ENCODE assay signal across 16 mouse cellular contexts in the genomic region with DNA sequence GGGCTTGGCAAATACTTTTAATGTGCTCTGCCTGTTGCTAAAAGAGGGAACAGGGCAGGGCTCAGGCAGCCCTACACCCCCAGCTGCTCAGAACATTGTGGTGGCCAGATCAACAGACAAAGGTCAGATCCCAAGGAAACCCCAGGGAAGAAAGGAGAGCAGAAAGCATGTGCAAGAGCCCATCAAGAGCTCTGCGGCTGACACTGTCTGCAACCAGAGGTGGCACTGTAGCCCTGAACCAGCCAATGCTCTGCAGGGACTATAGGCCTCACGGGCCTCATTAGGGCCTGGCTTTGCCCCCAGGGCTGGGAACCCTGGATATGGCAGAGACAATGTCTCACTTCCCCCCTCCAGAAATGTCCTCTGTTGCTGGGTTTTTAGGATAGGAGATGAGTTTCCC.
DNase-seq lines count a peak whose midpoint lies in the region; ATAC-seq and TF ChIP-seq lines count a peak whose summit lies in the region.
"Had no signal": no experiment of that assay in that cellular context is flagged by ENCODE, and none has a peak within 500 bp of the region (broad histone marks: within the 10 kb centered on the region; RNA-seq: fewer than 3 reads in every experiment).

No protein-coding gene starts in this region.

- no peak overlapping the region for H3K4me2 ChIP-seq in heart, postnatal 0 days (ENCODE audit: low read depth, low read length)
- H3K4me2 ChIP-seq in heart, embryonic 12.5 days: no peak overlapping the region
- H3K4me2 ChIP-seq in liver, embryonic 14.5 days (ENCODE audit: low read depth): no peak overlapping the region
- no peak overlapping the region for H3K4me2 ChIP-seq in liver, embryonic 11.5 days
- H3K4me2 ChIP-seq in midbrain, postnatal 0 days (ENCODE audit: low read depth, low read length, poor library complexity, severe bottlenecking): no peak overlapping the region
- no peak overlapping the region for H3K4me2 ChIP-seq in midbrain, embryonic 13.5 days (replicated peaks)
- H3K4me2 ChIP-seq in stomach, postnatal 0 days (replicated peaks; ENCODE audit: low read depth): no peak overlapping the region
- H3K4me2 ChIP-seq: embryonic facial prominence, embryonic 13.5 days; heart, embryonic 11.5 days; kidney, embryonic 15.5 days; limb, embryonic 15.5 days; neural tube, embryonic 12.5 days had no signal

- no peak for ATAC-seq in heart, postnatal 0 days (ENCODE audit: insufficient read depth, low read depth)
- ATAC-seq in heart, embryonic 12.5 days (ENCODE audit: insufficient number of reproducible peaks, low FRiP score): no peak
- no peak for ATAC-seq in liver, embryonic 14.5 days (ENCODE audit: insufficient read depth)
- ATAC-seq in liver, embryonic 11.5 days (replicated peaks; ENCODE audit: low FRiP score): no peak
- no peak for ATAC-seq in midbrain, postnatal 0 days (ENCODE audit: low FRiP score)
- no peak for ATAC-seq in midbrain, embryonic 13.5 days
- ATAC-seq in stomach, postnatal 0 days (ENCODE audit: low FRiP score, low TSS enrichment): no peak
- ATAC-seq: forebrain, embryonic 16.5 days had no signal

- WGBS in heart, postnatal 0 days: 56% methylated on average over 2 of the region's 2 CpGs
- WGBS in heart, embryonic 12.5 days: 59% methylated on average over 2 of the region's 2 CpGs
- 43% methylated on average over 2 of the region's 2 CpGs for WGBS in liver, embryonic 14.5 days (ENCODE audit: insufficient replicate concordance)
- 75% methylated on average over 2 of the region's 2 CpGs for WGBS in liver, embryonic 11.5 days
- WGBS in midbrain, postnatal 0 days: 61% methylated on average over 2 of the region's 2 CpGs
- WGBS in midbrain, embryonic 13.5 days: 59% methylated on average over 2 of the region's 2 CpGs
- WGBS in stomach, postnatal 0 days: 64% methylated on average over 2 of the region's 2 CpGs

- no peaks in the 10 kb centered on the region for H3K9me3 ChIP-seq in heart, postnatal 0 days (replicated peaks; ENCODE audit: control insufficient read depth, low read length)
- H3K9me3 ChIP-seq in heart, embryonic 12.5 days (replicated peaks): no peaks in the 10 kb centered on the region
- H3K9me3 ChIP-seq in liver, embryonic 14.5 days (ENCODE audit: control insufficient read depth, low read length): no peaks in the 10 kb centered on the region
- no peaks in the 10 kb centered on the region for H3K9me3 ChIP-seq in liver, embryonic 11.5 days (ENCODE audit: control insufficient read depth, low read length)
- H3K9me3 ChIP-seq in midbrain, postnatal 0 days (ENCODE audit: low read length): no peaks in the 10 kb centered on the region
- H3K9me3 ChIP-seq in midbrain, embryonic 13.5 days: no peaks in the 10 kb centered on the region
- H3K9me3 ChIP-seq in stomach, postnatal 0 days (ENCODE audit: control insufficient read depth, low read length): no peaks in the 10 kb centered on the region
- H3K9me3 ChIP-seq: embryonic facial prominence, embryonic 13.5 days; kidney, embryonic 15.5 days; limb, embryonic 15.5 days; neural tube, embryonic 12.5 days had no signal

- DNase-seq in heart, postnatal 0 days (ENCODE audit: low spot score): no peak
- DNase-seq in liver, embryonic 14.5 days (ENCODE audit: low read depth in 3 of 3, low spot score in 3 of 3): no peak
- no peak for DNase-seq in liver, embryonic 11.5 days (ENCODE audit: low spot score)
- DNase-seq in midbrain, postnatal 0 days (ENCODE audit: low spot score): no peak
- no peak for DNase-seq in stomach, postnatal 0 days (ENCODE audit: low spot score)
- DNase-seq: cerebellum, adult 8-10 months; gastrocnemius, postnatal 25 days; right cerebral cortex, postnatal 4 days had no signal

- no peak for TF ChIP-seq EP300 in heart, postnatal 0 days (IDR thresholded peaks at IDR 0.05; ENCODE audit: low read depth)
- TF ChIP-seq EP300 in liver, embryonic 14.5 days (IDR thresholded peaks at IDR 0.05; ENCODE audit: low read depth): no peak
- no peak for TF ChIP-seq EP300 in stomach, postnatal 0 days (optimal IDR thresholded peaks at IDR 0.05)

- H3K36me3 ChIP-seq in heart, postnatal 0 days (replicated peaks; ENCODE audit: control insufficient read depth, insufficient read depth, low read length): no peaks in the 10 kb centered on the region
- H3K36me3 ChIP-seq in heart, embryonic 12.5 days: no peaks in the 10 kb centered on the region
- no peaks in the 10 kb centered on the region for H3K36me3 ChIP-seq in liver, embryonic 14.5 days (replicated peaks; ENCODE audit: control insufficient read depth, insufficient read depth, low read depth)
- H3K36me3 ChIP-seq in liver, embryonic 11.5 days (ENCODE audit: control insufficient read depth, insufficient read depth, low read length): no peaks in the 10 kb centered on the region
- no peaks in the 10 kb centered on the region for H3K36me3 ChIP-seq in midbrain, postnatal 0 days (ENCODE audit: insufficient read depth, low read length)
- H3K36me3 ChIP-seq in midbrain, embryonic 13.5 days: no peaks in the 10 kb centered on the region
- H3K36me3 ChIP-seq in stomach, postnatal 0 days (ENCODE audit: control insufficient read depth, insufficient read depth, low read length): no peaks in the 10 kb centered on the region
- H3K36me3 ChIP-seq: embryonic facial prominence, embryonic 13.5 days; kidney, embryonic 15.5 days; limb, embryonic 15.5 days; neural tube, embryonic 12.5 days had no signal

- H3K27ac ChIP-seq in heart, postnatal 0 days (ENCODE audit: low read depth): no peak overlapping the region
- H3K27ac ChIP-seq in heart, embryonic 12.5 days (ENCODE audit: poor library complexity, severe bottlenecking): no peak overlapping the region
- no peak overlapping the region for H3K27ac ChIP-seq in liver, embryonic 14.5 days
- no peak overlapping the region for H3K27ac ChIP-seq in liver, embryonic 11.5 days (ENCODE audit: low read depth, low read length)
- H3K27ac ChIP-seq in midbrain, postnatal 0 days (ENCODE audit: low read depth, low read length): no peak overlapping the region
- H3K27ac ChIP-seq in midbrain, embryonic 13.5 days: no peak overlapping the region
- H3K27ac ChIP-seq in stomach, postnatal 0 days (replicated peaks): no peak overlapping the region
- H3K27ac ChIP-seq: embryonic facial prominence, embryonic 13.5 days; limb, embryonic 15.5 days; neural tube, embryonic 12.5 days had no signal

- H3K9ac ChIP-seq in heart, postnatal 0 days (replicated peaks; ENCODE audit: low read depth, low read length): no peak overlapping the region
- H3K9ac ChIP-seq in heart, embryonic 12.5 days: no peak overlapping the region
- no peak overlapping the region for H3K9ac ChIP-seq in liver, embryonic 14.5 days (replicated peaks)
- no peak overlapping the region for H3K9ac ChIP-seq in liver, embryonic 11.5 days (ENCODE audit: low read depth, low read length)
- H3K9ac ChIP-seq in midbrain, postnatal 0 days (replicated peaks; ENCODE audit: low read length, poor library complexity, severe bottlenecking): no peak overlapping the region
- H3K9ac ChIP-seq in midbrain, embryonic 13.5 days (replicated peaks): no peak overlapping the region
- H3K9ac ChIP-seq in stomach, postnatal 0 days (ENCODE audit: low read length): no peak overlapping the region
- H3K9ac ChIP-seq: embryonic facial prominence, embryonic 13.5 days; kidney, embryonic 15.5 days; limb, embryonic 15.5 days; neural tube, embryonic 12.5 days had no signal

- no peak overlapping the region for H3K4me3 ChIP-seq in heart, postnatal 0 days (ENCODE audit: low read depth, low read length)
- no peak overlapping the region for H3K4me3 ChIP-seq in heart, embryonic 12.5 days
- no peak overlapping the region for H3K4me3 ChIP-seq in liver, embryonic 14.5 days (ENCODE audit: insufficient read depth in 1 of 2, low read depth in 2 of 2, low read length in 2 of 2)
- no peak overlapping the region for H3K4me3 ChIP-seq in liver, embryonic 11.5 days (ENCODE audit: low read depth, low read length)
- H3K4me3 ChIP-seq in midbrain, postnatal 0 days (ENCODE audit: low read depth, low read length): no peak overlapping the region
- no peak overlapping the region for H3K4me3 ChIP-seq in midbrain, embryonic 13.5 days (replicated peaks)
- no peak overlapping the region for H3K4me3 ChIP-seq in stomach, postnatal 0 days (ENCODE audit: low read depth, low read length)
- H3K4me3 ChIP-seq: embryonic facial prominence, embryonic 13.5 days; kidney, embryonic 15.5 days; limb, embryonic 15.5 days; neural tube, embryonic 12.5 days had no signal

- H3K4me1 ChIP-seq in heart, postnatal 0 days (ENCODE audit: control insufficient read depth, insufficient read depth): peaks cover 27% of the 10 kb centered on the region; the same call in 1 of the 2 replicates
- H3K4me1 ChIP-seq in heart, embryonic 12.5 days (replicated peaks): peaks cover 47% of the 10 kb centered on the region
- peaks cover 0 to 16% of the 10 kb centered on the region in 2 experiments; a peak in 2 of 4 replicates for H3K4me1 ChIP-seq in liver, embryonic 14.5 days (replicated peaks; ENCODE audit: control insufficient read depth in 2 of 2, insufficient read depth in 2 of 2, low read length in 1 of 2)
- peaks cover 22% of the 10 kb centered on the region for H3K4me1 ChIP-seq in liver, embryonic 11.5 days (replicated peaks; ENCODE audit: control insufficient read depth, insufficient read depth, low read length)
- no peaks in the 10 kb centered on the region for H3K4me1 ChIP-seq in midbrain, postnatal 0 days (ENCODE audit: insufficient read depth, low read length)
- H3K4me1 ChIP-seq in midbrain, embryonic 13.5 days (replicated peaks): 0 out of 2 replicates have a peak, but pooled peaks cover 5% of the 10 kb centered on the region
- peaks cover 4% of the 10 kb centered on the region; the same call in 1 of the 2 replicates for H3K4me1 ChIP-seq in stomach, postnatal 0 days (replicated peaks; ENCODE audit: control insufficient read depth, insufficient read depth)

- peak; percentile 21; the same call in 1 of the 2 replicates for TF ChIP-seq CTCF in heart, postnatal 0 days (IDR thresholded peaks at IDR 0.05; ENCODE audit: low read depth)
- TF ChIP-seq CTCF in liver, embryonic 14.5 days (IDR thresholded peaks at IDR 0.05; ENCODE audit: low read depth): peak; percentile 31; the same call in 1 of the 2 replicates
- TF ChIP-seq CTCF in midbrain, postnatal 0 days (IDR thresholded peaks at IDR 0.05): peak; percentile 31
- TF ChIP-seq CTCF in stomach, postnatal 0 days (IDR thresholded peaks at IDR 0.05; ENCODE audit: low read depth): peak; percentile 46

- H3K27me3 ChIP-seq in heart, postnatal 0 days (ENCODE audit: control insufficient read depth, insufficient read depth, low read length): no peaks in the 10 kb centered on the region
- no peaks in the 10 kb centered on the region for H3K27me3 ChIP-seq in heart, embryonic 12.5 days (replicated peaks)
- H3K27me3 ChIP-seq in liver, embryonic 14.5 days (ENCODE audit: control insufficient read depth, insufficient read depth, low read length): no peaks in the 10 kb centered on the region
- H3K27me3 ChIP-seq in liver, embryonic 11.5 days (replicated peaks; ENCODE audit: control insufficient read depth, insufficient read depth, low read length): no peaks in the 10 kb centered on the region
- H3K27me3 ChIP-seq in midbrain, postnatal 0 days (ENCODE audit: insufficient read depth, low read length): no peaks in the 10 kb centered on the region
- H3K27me3 ChIP-seq in midbrain, embryonic 13.5 days: no peaks in the 10 kb centered on the region
- no peaks in the 10 kb centered on the region for H3K27me3 ChIP-seq in stomach, postnatal 0 days (ENCODE audit: control insufficient read depth, insufficient read depth, low read length)
- H3K27me3 ChIP-seq: embryonic facial prominence, embryonic 13.5 days; kidney, embryonic 15.5 days; limb, embryonic 15.5 days; neural tube, embryonic 12.5 days had no signal
